Mouse (Mus musculus) myocyte (in vitro differentiated cells): ENCODE measurements at regions not wholly inside any gene's neighbourhood (a gene's known extent, or its start where the extent isn't known, plus 50 kb on each side); places are given as distances from the start of the nearest gene placed in this dataset.

Source experiments
- H3K27me3 ChIP-seq: one replicate; pipeline ENCODE4 v1.6.1; 2011; ENCODE audit not compliant: control insufficient read depth, insufficient read depth, insufficient read length
- H3K36me3 ChIP-seq: one replicate; pipeline ENCODE4 v1.6.1; 2011; ENCODE audit not compliant: control insufficient read depth, insufficient read depth
- H3K4me2 ChIP-seq: one replicate; pipeline ENCODE4 v1.6.1; 2011; ENCODE audit warnings: low read depth, control low read depth
- H3K4me3 ChIP-seq: one replicate; pipeline ENCODE4 v1.5.1; 2011; ENCODE audit warnings: mild to moderate bottlenecking, control low read depth, moderate library complexity
- H3K79me2 ChIP-seq: one replicate; pipeline ENCODE4 v1.6.1; 2011; ENCODE audit not compliant: control insufficient read depth, insufficient read depth
- H3ac ChIP-seq: one replicate; pipeline ENCODE4 v1.6.1; 2011; ENCODE audit not compliant: control insufficient read depth, insufficient read length
- CEBPB ChIP-seq: IDR thresholded peaks from 2 replicates; pipeline ENCODE4 v1.6.1; 2011; ENCODE audit warnings: mild to moderate bottlenecking, moderate library complexity; ENCODE audit not compliant: poor library complexity, insufficient read depth, severe bottlenecking
- E2F4 ChIP-seq: IDR thresholded peaks from one replicate; pipeline ENCODE4 v1.6.1; 2011; ENCODE audit warnings: mild to moderate bottlenecking, control low read depth, moderate library complexity; ENCODE audit not compliant: insufficient read depth
- MAX ChIP-seq: IDR thresholded peaks from one replicate; pipeline ENCODE4 v1.6.1; 2011; ENCODE audit warnings: low read depth, mild to moderate bottlenecking, control low read depth
- MYOD1 ChIP-seq, 3 experiments: IDR thresholded peaks; one replicate each; pipeline ENCODE4 v1.6.1; 2011; ENCODE audit warnings: control low read depth in 2 of 3, low read depth in 2 of 3, mild to moderate bottlenecking in 2 of 3, moderate library complexity in 1 of 3; ENCODE audit not compliant: insufficient read length in 2 of 3, control insufficient read depth in 1 of 3
- MYOG ChIP-seq, 3 experiments: IDR thresholded peaks; one replicate each; pipeline ENCODE4 v1.6.1; 2011; ENCODE audit warnings: control low read depth in 2 of 3, low read depth in 2 of 3, mild to moderate bottlenecking in 2 of 3; ENCODE audit not compliant: insufficient read length in 2 of 3, control insufficient read depth in 1 of 3, insufficient read depth in 1 of 3
- POLR2A ChIP-seq: IDR thresholded peaks from one replicate; pipeline ENCODE4 v1.6.1; 2011; ENCODE audit warnings: low read depth, mild to moderate bottlenecking, control low read depth, moderate library complexity; ENCODE audit not compliant: insufficient read length
- POLR2AphosphoS2 ChIP-seq: IDR thresholded peaks from one replicate; pipeline ENCODE4 v1.6.1; 2011; ENCODE audit warnings: low read depth, control low read depth; ENCODE audit not compliant: insufficient read length
- REST ChIP-seq: IDR thresholded peaks from one replicate; pipeline ENCODE4 v1.6.1; 2011; ENCODE audit warnings: mild to moderate bottlenecking, control low read depth, moderate library complexity; ENCODE audit not compliant: insufficient read depth, insufficient read length
- SRF ChIP-seq: IDR thresholded peaks from one replicate; pipeline ENCODE4 v1.6.1; 2011; ENCODE audit warnings: low read depth; ENCODE audit not compliant: control insufficient read depth, insufficient read length
- TCF12 ChIP-seq: IDR thresholded peaks from one replicate; pipeline ENCODE4 v1.6.1; 2011; ENCODE audit warnings: mild to moderate bottlenecking, control low read depth; ENCODE audit not compliant: poor library complexity, insufficient read depth, severe bottlenecking
- TCF3 ChIP-seq: IDR thresholded peaks from one replicate; pipeline ENCODE4 v1.6.1; 2011; ENCODE audit warnings: low read depth, control low read depth; ENCODE audit not compliant: insufficient read length
- USF1 ChIP-seq: IDR thresholded peaks from one replicate; pipeline ENCODE4 v1.6.1; 2011; ENCODE audit warnings: low read depth, mild to moderate bottlenecking, control low read depth, moderate library complexity

- no peaks in the 10 kb centered on the region for H3K36me3 ChIP-seq
- H3K79me2 ChIP-seq = no peaks in the 10 kb centered on the region
- TF ChIP-seq SRF (no peak), TCF12 (no peak), E2F4 (no peak), USF1 (no peak), MYOD1 (IDR thresholded peaks at IDR 0.05; ENCODE audit: control insufficient read depth in 1 of 3, insufficient read length in 2 of 3, low read depth in 2 of 3) (no peak), MAX (no peak), MYOG (IDR thresholded peaks at IDR 0.05; ENCODE audit: control insufficient read depth in 1 of 3, insufficient read depth in 1 of 3, insufficient read length in 2 of 3, low read depth in 2 of 3) (no peak), REST (no peak), CEBPB (no peak), POLR2AphosphoS2 (no peak), POLR2A (no peak), TCF3 (no peak)
- no peak overlapping the region for H3ac ChIP-seq
- no peak overlapping the region for H3K4me3 ChIP-seq
- H3K4me2 ChIP-seq = no peak overlapping the region
- H3K27me3 ChIP-seq = peaks cover 11% of the 10 kb centered on the region
These were observed 70.4 kb upstream of the Rufy1 start for GRCm38 (mm10) chr11:50501352-50501751.

DNA sequence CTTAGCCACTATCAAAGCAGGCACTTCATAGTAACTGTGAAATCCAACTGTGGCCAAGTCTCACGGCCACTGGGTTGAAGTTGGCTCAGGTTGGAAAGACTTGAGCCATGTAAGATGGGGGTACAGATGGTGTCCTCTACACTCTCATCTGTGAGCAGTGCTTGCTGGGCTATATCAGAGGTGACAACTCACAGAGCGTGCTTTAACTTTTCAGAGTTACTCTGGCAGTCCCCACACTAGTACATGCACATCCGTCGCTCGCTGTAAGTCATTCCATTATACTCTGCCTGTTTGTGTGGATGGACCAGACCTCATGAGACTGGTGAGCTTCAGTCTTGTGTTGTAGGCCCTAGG, 62.2 kb upstream of the Rufy1 start:
- H3K27me3 ChIP-seq = peaks cover 5% of the 10 kb centered on the region
- no peaks in the 10 kb centered on the region for H3K79me2 ChIP-seq
- no peak for TF ChIP-seq USF1
- TF ChIP-seq TCF3 = no peak
- TF ChIP-seq POLR2A = no peak
- TF ChIP-seq CEBPB = no peak
- H3K36me3 ChIP-seq = no peaks in the 10 kb centered on the region
- no peak overlapping the region for H3K4me3 ChIP-seq
- no peak overlapping the region for H3ac ChIP-seq
- no peak overlapping the region for H3K4me2 ChIP-seq

- Histone ChIP-seq H3K79me2 (no peaks in the 10 kb centered on the region), H3K4me3 (no peak overlapping the region), H3ac (no peak overlapping the region), H3K4me2 (no peak overlapping the region), H3K27me3 (peaks cover 5% of the 10 kb centered on the region), H3K36me3 (no peaks in the 10 kb centered on the region)
- TF ChIP-seq MYOD1 (IDR thresholded peaks at IDR 0.05; ENCODE audit: control insufficient read depth in 1 of 3, insufficient read length in 2 of 3, low read depth in 2 of 3) = no peak
- no peak for TF ChIP-seq TCF12
- TF ChIP-seq MYOG (IDR thresholded peaks at IDR 0.05; ENCODE audit: control insufficient read depth in 1 of 3, insufficient read depth in 1 of 3, insufficient read length in 2 of 3, low read depth in 2 of 3) = no peak
- no peak for TF ChIP-seq E2F4
- no peak for TF ChIP-seq POLR2A
- TF ChIP-seq CEBPB = no peak
- TF ChIP-seq USF1 = no peak
- no peak for TF ChIP-seq SRF
- no peak for TF ChIP-seq REST
- no peak for TF ChIP-seq TCF3
- no peak for TF ChIP-seq MAX
- no peak for TF ChIP-seq POLR2AphosphoS2
These were observed 61.6 kb upstream of the Rufy1 start for GRCm38 (mm10) chr11:50492399-50493122.

- Histone ChIP-seq H3K36me3 (no peaks in the 10 kb centered on the region), H3K79me2 (no peaks in the 10 kb centered on the region), H3K4me2 (no peak overlapping the region), H3K27me3 (peaks cover 22% of the 10 kb centered on the region), H3K4me3 (no peak overlapping the region), H3ac (no peak overlapping the region)
- TF ChIP-seq MYOD1 (IDR thresholded peaks at IDR 0.05; ENCODE audit: control insufficient read depth in 1 of 3, insufficient read length in 2 of 3, low read depth in 2 of 3) (no peak), MYOG (IDR thresholded peaks at IDR 0.05; ENCODE audit: control insufficient read depth in 1 of 3, insufficient read depth in 1 of 3, insufficient read length in 2 of 3, low read depth in 2 of 3) (no peak), E2F4 (no peak), POLR2AphosphoS2 (no peak)
These were observed 52.9 kb upstream of the Rufy1 start for GRCm38 (mm10) chr11:50483821-50484220.

DNA sequence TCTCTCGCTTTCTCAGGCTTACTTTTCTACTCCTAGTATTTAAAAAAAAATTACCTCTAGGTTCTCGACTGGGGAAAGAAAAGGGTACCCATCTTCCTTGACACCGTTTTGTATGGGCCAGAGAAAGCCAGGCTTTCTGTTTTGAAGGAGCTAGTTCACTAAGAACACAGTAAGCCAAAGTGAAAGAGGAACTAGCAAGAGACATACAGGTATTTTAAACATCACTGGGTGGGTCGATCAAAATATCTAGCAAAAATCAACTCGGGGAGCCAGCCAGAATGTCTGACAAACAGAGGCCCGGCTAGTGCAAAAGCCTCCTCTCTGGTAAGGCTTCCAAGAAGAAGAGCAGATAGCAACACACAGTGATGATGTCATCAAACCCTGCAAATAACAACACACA, 52.2 kb upstream of the Rufy1 start:
- Histone ChIP-seq H3K79me2 (no peaks in the 10 kb centered on the region), H3K4me2 (no peak overlapping the region), H3K36me3 (no peaks in the 10 kb centered on the region), H3K27me3 (peaks cover 22% of the 10 kb centered on the region), H3ac (no peak overlapping the region), H3K4me3 (no peak overlapping the region)
- TF ChIP-seq POLR2A (no peak), MYOG (IDR thresholded peaks at IDR 0.05; ENCODE audit: control insufficient read depth in 1 of 3, insufficient read depth in 1 of 3, insufficient read length in 2 of 3, low read depth in 2 of 3) (no peak), SRF (no peak), TCF12 (no peak), CEBPB (no peak), MAX (no peak), REST (no peak), TCF3 (no peak), MYOD1 (IDR thresholded peaks at IDR 0.05; ENCODE audit: control insufficient read depth in 1 of 3, insufficient read length in 2 of 3, low read depth in 2 of 3) (no peak), E2F4 (no peak), POLR2AphosphoS2 (no peak), USF1 (no peak)
